ENCODE assay signal across 17 mouse cellular contexts in the genomic region with DNA sequence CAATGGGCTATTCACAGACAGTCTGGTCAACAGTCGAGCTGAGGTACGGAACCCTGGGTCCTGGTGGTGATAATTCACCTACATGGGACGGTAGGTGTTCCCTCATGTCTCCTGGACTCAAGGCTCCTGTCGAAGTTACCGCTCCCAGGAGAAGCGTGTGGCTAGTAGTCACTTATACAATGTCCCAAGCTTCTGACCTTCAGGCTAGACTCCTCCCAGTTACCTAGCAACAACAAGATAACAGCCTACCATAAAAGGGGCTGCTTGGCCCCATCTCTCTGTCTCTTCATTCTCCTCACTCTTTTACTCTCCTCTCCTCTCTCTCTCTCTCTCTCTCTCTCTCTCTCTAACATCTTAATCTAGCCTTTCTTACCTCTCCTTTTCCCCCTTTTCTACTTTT.
"Had no signal": no experiment of that assay in that cellular context is flagged by ENCODE, and none has a peak within 500 bp of the region (broad histone marks: within the 10 kb centered on the region; RNA-seq: fewer than 3 reads in every experiment).

No protein-coding gene starts in this region.

- H3K4me3 ChIP-seq: limb, embryonic 12.5 days; liver, embryonic 13.5 days; lung, embryonic 15.5 days; midbrain, embryonic 12.5 days; neural tube, embryonic 13.5 days had no signal

- DNase-seq: kidney, postnatal 36 days; layer of hippocampus, adult 9-11 months; layer of hippocampus, postnatal 36 days; liver; liver, embryonic 13.5 days; liver, postnatal 0 days; lung, postnatal 14 days; retina, postnatal 1 day; right cerebral cortex, postnatal 4 days; spleen, adult 18-20 months; thymus, adult 18-20 months; thymus, postnatal 14 days had no signal

- H3K36me3 ChIP-seq: liver, embryonic 13.5 days; lung, embryonic 15.5 days had no signal

- H3K4me2 ChIP-seq: limb, embryonic 12.5 days; liver, embryonic 13.5 days; lung, embryonic 15.5 days; midbrain, embryonic 12.5 days; neural tube, embryonic 13.5 days had no signal

- H3K27ac ChIP-seq: limb, embryonic 12.5 days; liver, embryonic 13.5 days; lung, embryonic 15.5 days; midbrain, embryonic 12.5 days; neural tube, embryonic 13.5 days had no signal

- H3K27me3 ChIP-seq: limb, embryonic 12.5 days; liver, embryonic 13.5 days; lung, embryonic 15.5 days; midbrain, embryonic 12.5 days; neural tube, embryonic 13.5 days had no signal

- H3K9me3 ChIP-seq: limb, embryonic 12.5 days; liver, embryonic 13.5 days; lung, embryonic 15.5 days; midbrain, embryonic 12.5 days; neural tube, embryonic 13.5 days had no signal

- H3K4me1 ChIP-seq: limb, embryonic 12.5 days; liver, embryonic 13.5 days; lung, embryonic 15.5 days; neural tube, embryonic 13.5 days had no signal

- ATAC-seq: liver, postnatal 0 days; midbrain, embryonic 16.5 days had no signal

- H3K9ac ChIP-seq: limb, embryonic 12.5 days; liver, embryonic 13.5 days; liver, postnatal 0 days; lung, embryonic 15.5 days; midbrain, embryonic 12.5 days; neural tube, embryonic 13.5 days had no signal
